Mouse (Mus musculus) forebrain, embryonic 10.5 days (tissue): ENCODE data around the gene Gfod1. TPM values are rescaled to one million over a fixed set of nuclear protein-coding genes. Genes with fewer than 3 reads are reported as not detected.

Source experiments
- DNase-seq: peaks from one replicate; pipeline ENCODE4 v3.0.0-alpha.2; 2017; ENCODE audit warnings: low spot score; ENCODE audit errors: extremely low spot score
- H3K27ac ChIP-seq: fragments of 300-500 bp; sonication (generic); 2 replicates; pipeline ENCODE4 v1.5.1; 2016; ENCODE audit warnings: mild to moderate bottlenecking
- H3K27me3 ChIP-seq: fragments of 300-500 bp; sonication (generic); 2 replicates; pipeline ENCODE4 v1.6.1; 2016; ENCODE audit warnings: mild to moderate bottlenecking; ENCODE audit not compliant: poor library complexity, severe bottlenecking
- H3K36me3 ChIP-seq: fragments of 300-500 bp; sonication (generic); replicated peaks from 2 replicates; pipeline ENCODE4 v1.6.1; 2016; ENCODE audit warnings: mild to moderate bottlenecking, moderate library complexity
- H3K4me1 ChIP-seq: fragments of 300-500 bp; sonication (generic); 2 replicates; pipeline ENCODE4 v1.6.1; 2016
- H3K4me3 ChIP-seq: fragments of 300-500 bp; sonication (generic); 2 replicates; pipeline ENCODE4 v1.5.1; 2016; ENCODE audit warnings: mild to moderate bottlenecking, moderate library complexity
- H3K9me3 ChIP-seq: fragments of 300-500 bp; sonication (generic); 2 replicates; pipeline ENCODE4 v1.6.1; 2016; ENCODE audit warnings: mild to moderate bottlenecking, moderate library complexity
- WGBS: fragments of 180-500 bp; shearing (Covaris S2); methylation state at CpG from one replicate; pipeline ENCODE4 v1.1.7; 2016; 5-methylcytosine and 5-hydroxymethylcytosine counted together
- polyA plus RNA-seq: library from polyadenylated mRNA; unstranded; fragments of >200 nt; fragmentation: Nextera tagmentation; extraction: Ambion mirVana; gene quantifications from 2 replicates; pipeline ENCODE4 v1.2.1, GENCODE M21; 2016

The Gfod1 gene
- polyA plus RNA-seq, 1 experiment from 2014 or later: 0.22 TPM

DNA sequence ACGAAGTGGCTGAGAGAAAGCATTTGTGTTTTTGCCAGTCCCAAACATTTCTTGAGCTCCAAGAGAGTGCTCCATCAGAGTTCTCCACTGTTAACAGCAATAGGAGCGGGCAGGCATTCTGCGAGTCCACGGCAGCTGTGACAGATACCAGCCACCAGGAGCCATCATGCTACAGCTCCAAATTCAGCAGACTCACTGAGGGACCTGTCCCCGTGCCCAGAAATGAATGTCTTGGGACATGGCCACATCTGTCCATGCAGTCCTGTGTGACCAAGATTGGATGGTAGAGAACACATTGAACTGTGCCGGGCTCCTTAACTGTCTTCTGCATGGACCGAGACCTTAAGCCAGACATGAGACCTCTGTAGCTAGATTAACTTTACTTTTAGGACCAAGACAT is 100.7 kb downstream of the Gfod1 start:
- Histone ChIP-seq H3K4me1 (peaks cover 17% of the 10 kb centered on the region; the same call in 1 of the 2 replicates), H3K4me3 (no peak overlapping the region), H3K27me3 (peaks cover 8% of the 10 kb centered on the region; the same call in 1 of the 2 replicates), H3K27ac (no peak overlapping the region), H3K36me3 (peaks cover 5% of the 10 kb centered on the region; the same call in 1 of the 2 replicates), H3K9me3 (no peaks in the 10 kb centered on the region)
- DNase-seq: no peak
- WGBS: 85% methylated on average over 7 of the region's 7 CpGs

- no peak overlapping the region for H3K27ac ChIP-seq
- H3K9me3 ChIP-seq: no peaks in the 10 kb centered on the region
- 91% methylated on average over 10 of the region's 10 CpGs for WGBS
- no peak overlapping the region for H3K4me3 ChIP-seq
- peaks cover 5% of the 10 kb centered on the region; the same call in 1 of the 2 replicates for H3K36me3 ChIP-seq
- peaks cover 17% of the 10 kb centered on the region; the same call in 1 of the 2 replicates for H3K4me1 ChIP-seq
- no peak for DNase-seq
- H3K27me3 ChIP-seq: peaks cover 8% of the 10 kb centered on the region; the same call in 1 of the 2 replicates
These were observed 101.6 kb downstream of the Gfod1 start for GRCm38 (mm10) chr13:43202351-43202750.

GRCm38 (mm10) chr13:43201033-43201432 is 102.9 kb downstream of the Gfod1 start:
- Histone ChIP-seq H3K27me3 (peaks cover 8% of the 10 kb centered on the region; the same call in 1 of the 2 replicates), H3K4me3 (no peak overlapping the region), H3K4me1 (peaks cover 22% of the 10 kb centered on the region; the same call in 1 of the 2 replicates), H3K27ac (no peak overlapping the region), H3K9me3 (no peaks in the 10 kb centered on the region), H3K36me3 (peaks cover 5% of the 10 kb centered on the region; the same call in 1 of the 2 replicates)
- DNase-seq: peak; percentile 57
- WGBS: 43% methylated on average over 22 of the region's 22 CpGs

DNA sequence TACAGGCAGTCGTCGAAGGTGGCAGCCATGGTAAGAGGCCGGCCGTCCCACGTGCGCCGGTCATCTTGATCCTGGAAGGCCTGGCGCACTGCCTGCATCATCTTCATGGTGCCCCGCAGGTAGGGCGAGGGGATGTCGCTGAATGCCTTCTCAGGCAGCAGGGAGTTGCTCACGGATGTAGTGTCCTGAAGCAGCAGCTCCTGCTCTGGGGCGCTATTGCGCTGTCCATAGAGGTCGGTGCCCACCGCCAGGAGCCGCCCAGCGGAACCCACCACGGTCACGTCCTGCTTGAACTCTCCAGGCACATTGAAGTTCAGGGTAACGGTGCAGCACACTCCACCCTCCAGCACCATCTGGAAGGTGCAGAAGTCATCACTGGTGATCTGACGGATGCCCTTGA is 103.5 kb downstream of the Gfod1 start:
- Histone ChIP-seq H3K4me3 (no peak overlapping the region), H3K9me3 (no peaks in the 10 kb centered on the region), H3K27me3 (peaks cover 8% of the 10 kb centered on the region; the same call in 1 of the 2 replicates), H3K4me1 (peaks cover 21% of the 10 kb centered on the region; the same call in 1 of the 2 replicates), H3K36me3 (peaks cover 5% of the 10 kb centered on the region; the same call in 1 of the 2 replicates), H3K27ac (no peak overlapping the region)
- no peak for DNase-seq
- 69% methylated on average over 22 of the region's 22 CpGs for WGBS

GRCm38 (mm10) chr13:43199749-43200148 is 104.2 kb downstream of the Gfod1 start:
- WGBS: 68% methylated on average over 5 of the region's 5 CpGs
- peaks cover 21% of the 10 kb centered on the region; the same call in 1 of the 2 replicates for H3K4me1 ChIP-seq
- H3K27ac ChIP-seq: no peak overlapping the region
- no peak for DNase-seq
- no peaks in the 10 kb centered on the region for H3K9me3 ChIP-seq
- no peak overlapping the region for H3K4me3 ChIP-seq
- H3K36me3 ChIP-seq: peaks cover 5% of the 10 kb centered on the region; the same call in 1 of the 2 replicates
- peaks cover 8% of the 10 kb centered on the region; the same call in 1 of the 2 replicates for H3K27me3 ChIP-seq

DNA sequence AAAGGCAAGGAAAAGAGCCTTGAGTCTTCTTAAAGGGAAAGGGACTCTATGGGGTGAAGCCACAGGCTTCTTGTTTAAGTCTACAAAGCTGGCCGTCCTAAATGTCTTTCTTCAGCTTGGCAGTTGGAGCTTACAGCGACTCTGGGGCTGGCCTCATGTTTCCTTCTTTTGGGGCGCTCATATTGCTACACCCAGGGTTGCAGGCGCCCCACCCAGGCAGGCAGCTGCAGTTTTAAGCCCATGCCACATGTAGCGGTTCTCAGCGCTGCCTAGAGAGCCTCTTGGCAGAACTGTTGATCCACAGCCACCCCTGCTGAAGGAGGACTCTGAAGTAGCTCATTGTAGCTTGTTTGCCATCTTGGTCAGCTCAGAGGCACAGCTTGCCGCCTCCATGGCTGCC is 104.7 kb downstream of the Gfod1 start:
- Histone ChIP-seq H3K27me3 (peaks cover 8% of the 10 kb centered on the region; the same call in 1 of the 2 replicates), H3K36me3 (peaks cover 5% of the 10 kb centered on the region; the same call in 1 of the 2 replicates), H3K4me3 (no peak overlapping the region), H3K4me1 (peaks cover 20% of the 10 kb centered on the region; the same call in 1 of the 2 replicates), H3K27ac (no peak overlapping the region), H3K9me3 (no peaks in the 10 kb centered on the region)
- DNase-seq: no peak
- 89% methylated on average over 7 of the region's 7 CpGs for whole genome bisulfite sequencing

- Histone ChIP-seq H3K9me3 (no peaks in the 10 kb centered on the region), H3K4me1 (peaks cover 25% of the 10 kb centered on the region), H3K27me3 (peaks cover 8% of the 10 kb centered on the region; the same call in 1 of the 2 replicates), H3K4me3 (no peak overlapping the region), H3K36me3 (peaks cover 5% of the 10 kb centered on the region; the same call in 1 of the 2 replicates), H3K27ac (no peak overlapping the region)
- no peak for DNase-seq
- 65% methylated on average over 6 of the region's 6 CpGs for WGBS
These were observed 106.8 kb downstream of the Gfod1 start for GRCm38 (mm10) chr13:43197187-43197586.

DNA sequence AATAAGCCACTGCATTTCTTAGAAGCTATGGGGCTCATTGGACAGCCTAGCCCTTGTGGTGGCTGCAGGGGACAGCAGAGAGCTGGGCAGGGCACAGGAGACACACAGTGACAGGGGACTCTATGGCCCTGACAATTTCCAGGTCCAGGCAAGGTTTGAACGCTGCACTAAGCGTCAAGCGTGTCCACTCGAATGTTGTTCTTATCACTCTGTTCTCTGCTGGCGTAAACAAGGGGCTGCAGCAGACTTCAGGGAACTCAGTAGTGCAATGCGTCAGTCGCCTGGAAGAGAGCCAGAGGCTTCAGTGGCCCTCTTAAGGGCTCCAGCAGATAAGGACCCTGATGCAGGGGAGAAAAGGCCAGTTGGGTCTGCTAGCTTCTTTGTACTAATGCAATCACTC is 108.0 kb downstream of the Gfod1 start:
- 81% methylated on average over 7 of the region's 7 CpGs for WGBS
- DNase-seq: no peak
- Histone ChIP-seq H3K27ac (no peak overlapping the region), H3K4me1 (peaks cover 35% of the 10 kb centered on the region), H3K9me3 (no peaks in the 10 kb centered on the region), H3K4me3 (no peak overlapping the region), H3K36me3 (peaks cover 5% of the 10 kb centered on the region; the same call in 1 of the 2 replicates), H3K27me3 (peaks cover 8% of the 10 kb centered on the region; the same call in 1 of the 2 replicates)

DNA sequence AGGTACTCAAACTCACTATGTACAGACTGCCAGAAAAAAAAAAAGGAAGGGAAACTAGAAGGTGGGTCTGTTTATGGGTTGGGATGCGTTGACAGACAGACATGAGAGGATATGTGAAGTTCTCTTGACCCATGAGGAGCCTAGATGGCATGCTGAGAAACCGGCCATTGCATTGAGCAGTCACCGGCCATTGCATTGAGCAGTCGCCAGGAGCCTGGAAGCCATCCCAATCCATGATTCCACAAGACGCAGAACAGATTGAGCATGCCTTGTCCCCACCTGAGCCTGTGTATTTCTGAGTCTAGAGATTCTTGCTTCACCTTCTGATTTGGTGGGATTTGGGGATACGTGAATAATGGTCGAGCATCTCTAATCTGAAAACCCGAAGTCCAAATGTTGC is 110.0 kb downstream of the Gfod1 start:
- Histone ChIP-seq H3K27ac (no peak overlapping the region), H3K4me1 (peaks cover 27% of the 10 kb centered on the region), H3K36me3 (no peaks in the 10 kb centered on the region), H3K9me3 (no peaks in the 10 kb centered on the region), H3K27me3 (no peaks in the 10 kb centered on the region), H3K4me3 (no peak overlapping the region)
- DNase-seq: no peak
- WGBS: 90% methylated on average over 8 of the region's 8 CpGs

DNA sequence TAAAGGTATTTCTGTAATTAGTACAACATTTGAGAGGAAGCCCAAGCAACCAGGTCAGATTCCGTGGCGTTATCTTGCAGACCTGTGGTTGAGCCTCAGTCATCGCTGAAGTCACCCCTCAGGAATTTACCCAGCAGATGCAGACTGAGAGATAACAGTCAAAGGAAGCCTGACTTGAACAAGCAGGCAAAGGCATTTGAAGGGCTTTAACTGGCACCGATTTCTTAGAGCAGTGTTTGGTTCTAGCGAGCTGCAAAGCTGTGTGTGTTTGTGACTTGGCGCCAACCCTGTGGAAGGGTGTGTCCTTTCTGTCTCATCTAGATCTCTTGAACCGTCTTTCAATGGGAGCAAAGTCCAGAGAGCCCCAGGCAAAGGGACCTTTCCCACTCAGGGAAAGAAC is 110.7 kb downstream of the Gfod1 start:
- no peak for DNase-seq
- Histone ChIP-seq H3K9me3 (no peaks in the 10 kb centered on the region), H3K27me3 (no peaks in the 10 kb centered on the region), H3K4me3 (no peak overlapping the region), H3K27ac (no peak overlapping the region), H3K4me1 (peaks cover 27% of the 10 kb centered on the region), H3K36me3 (no peaks in the 10 kb centered on the region)
- WGBS: 77% methylated on average over 7 of the region's 7 CpGs

- 32% methylated on average over 14 of the region's 14 CpGs for WGBS
- no peaks in the 10 kb centered on the region; the same call in 1 of the 2 replicates for H3K9me3 ChIP-seq
- H3K4me3 ChIP-seq: peak overlapping the region; percentile 16
- H3K4me1 ChIP-seq: peaks cover 23% of the 10 kb centered on the region
- DNase-seq: peak; percentile 23
- no peaks in the 10 kb centered on the region for H3K36me3 ChIP-seq
- no peaks in the 10 kb centered on the region for H3K27me3 ChIP-seq
- no peak overlapping the region; the same call in 1 of the 2 replicates for H3K27ac ChIP-seq
These were observed 112.2 kb downstream of the Gfod1 start for GRCm38 (mm10) chr13:43191741-43192192.

DNA sequence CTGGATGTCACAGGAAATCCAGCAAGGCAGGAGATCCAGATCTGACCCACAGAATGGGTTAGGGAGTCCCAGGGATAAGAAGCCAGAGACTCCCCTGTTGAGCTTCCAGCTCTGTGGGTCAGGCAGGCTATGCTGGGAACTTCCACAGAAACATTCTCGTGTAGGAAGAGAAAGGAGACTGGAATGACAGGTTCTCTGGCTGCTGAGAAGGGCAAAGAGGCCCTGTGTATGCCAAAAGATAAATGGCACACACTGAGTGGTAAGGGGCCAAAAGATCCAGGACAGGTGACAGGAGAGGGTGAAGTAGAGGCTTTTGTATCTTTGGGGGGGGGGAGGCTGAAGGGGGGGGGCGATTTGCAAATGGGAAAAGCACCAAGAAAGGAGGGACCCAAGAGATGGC is 112.7 kb downstream of the Gfod1 start:
- Histone ChIP-seq H3K27ac (no peak overlapping the region), H3K36me3 (no peaks in the 10 kb centered on the region)
- 28% methylated on average over 2 of the region's 2 CpGs for WGBS

DNA sequence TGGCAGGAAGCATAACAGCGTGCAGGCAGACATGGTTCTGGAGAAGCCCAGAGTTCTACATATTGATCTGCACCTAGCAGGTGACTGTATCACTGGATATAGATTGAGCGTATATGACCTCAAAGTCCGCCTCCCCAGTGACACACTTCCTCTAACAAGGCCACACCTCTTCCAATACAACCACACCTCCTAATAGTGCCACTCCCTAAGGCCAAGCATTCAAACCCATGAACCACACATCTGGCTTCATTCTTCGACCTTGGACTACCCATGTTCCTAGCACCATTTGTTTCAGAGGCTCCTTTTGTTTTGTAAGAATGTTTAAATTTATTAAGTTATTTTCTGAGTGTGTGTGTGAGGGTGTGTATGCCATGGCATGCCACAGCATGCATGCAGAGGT is 116.2 kb downstream of the Gfod1 start:
- Histone ChIP-seq H3K36me3 (no peaks in the 10 kb centered on the region), H3K9me3 (no peaks in the 10 kb centered on the region; the same call in 1 of the 2 replicates), H3K27ac (no peak overlapping the region), H3K4me1 (peaks cover 35% of the 10 kb centered on the region), H3K27me3 (no peaks in the 10 kb centered on the region), H3K4me3 (no peak overlapping the region)
- 94% methylated on average over 4 of the region's 4 CpGs for WGBS
- no peak for DNase-seq

More for the DNA sequence above, 112.7 kb downstream of the Gfod1 start:
- no peaks in the 10 kb centered on the region for H3K27me3 ChIP-seq
- H3K4me3 ChIP-seq: peak overlapping the region; percentile 16; the same call in 1 of the 2 replicates
- DNase-seq: no peak
- H3K9me3 ChIP-seq: no peaks in the 10 kb centered on the region; the same call in 1 of the 2 replicates
- H3K4me1 ChIP-seq: peaks cover 22% of the 10 kb centered on the region
